Mouse (Mus musculus): ENCODE results near the gene Gart.

DNA sequence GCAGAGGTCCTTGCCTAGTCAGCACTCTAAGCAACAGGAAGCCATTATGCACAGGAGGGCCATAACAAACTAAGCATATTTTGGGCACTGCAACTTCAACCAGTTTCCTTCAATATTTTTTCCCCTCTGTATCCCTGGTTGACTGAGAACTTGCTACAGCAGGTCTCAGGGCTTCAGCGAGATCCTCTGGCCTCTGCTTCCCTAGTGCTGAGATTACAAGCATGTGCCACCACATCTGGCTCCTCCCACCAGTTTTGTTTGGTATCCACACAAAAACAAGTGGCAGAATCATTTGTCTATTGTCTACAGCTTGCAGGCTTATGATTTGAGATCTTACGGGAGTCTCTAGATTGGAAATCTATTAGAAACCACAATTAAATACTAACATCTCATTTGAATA is 1.9 kb downstream of the Gart start:
- TF ChIP-seq CTCF (IDR thresholded peaks at IDR 0.05; ENCODE audit: low read depth) (no peak), EP300 (IDR thresholded peaks at IDR 0.05; ENCODE audit: low read depth) (no peak)
